Mouse (Mus musculus): ENCODE data around the gene Trmt5. TPM values are rescaled to one million over a fixed set of nuclear protein-coding genes. Genes with fewer than 3 reads are reported as not detected.

The Trmt5 gene
- total RNA-seq, 2 experiments from 2014 or later, result 10.8 to 13.1 TPM

DNA sequence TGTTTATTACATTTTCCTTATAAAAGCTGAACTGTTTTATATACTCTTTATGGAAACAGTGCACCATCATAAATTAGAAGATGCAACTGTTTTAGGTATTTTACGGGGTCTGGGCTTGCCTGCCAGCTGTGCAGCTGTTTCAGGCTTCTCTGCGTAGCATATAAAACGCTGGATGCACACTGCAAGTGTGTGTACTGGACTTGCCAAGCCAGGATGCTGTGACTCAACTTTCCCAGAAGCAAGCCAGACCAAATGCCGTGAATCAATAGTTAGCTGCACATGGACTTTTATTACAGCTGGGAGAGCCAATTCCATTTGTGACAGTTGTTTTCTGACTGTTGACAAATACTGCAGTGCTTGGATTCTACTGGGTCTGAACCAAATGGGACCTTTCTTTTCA, 16.6 kb downstream of the Trmt5 start:
- DNase-seq (ENCODE audit: low spot score in 2 of 2), result no peak

DNA sequence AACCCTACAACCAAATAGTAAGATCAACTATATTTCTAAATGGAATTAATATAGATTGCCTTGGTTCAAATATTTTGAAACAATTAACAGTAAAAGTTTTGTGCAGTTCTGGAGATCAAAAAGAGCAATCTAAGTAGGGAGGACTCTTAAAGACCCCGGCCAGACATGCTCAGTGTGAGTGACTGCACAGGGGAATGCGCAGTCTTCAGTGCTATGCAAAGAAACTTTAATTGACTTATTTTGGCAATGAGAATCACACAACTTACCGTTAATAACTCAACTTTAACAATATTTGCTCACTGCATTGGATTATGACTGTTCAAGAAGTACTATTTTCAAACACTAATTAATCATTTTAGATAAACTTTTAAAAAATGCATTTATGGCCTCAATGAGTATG, 17.0 kb downstream of the Trmt5 start:
- no peak for DNase-seq (ENCODE audit: low spot score in 2 of 2)

DNA sequence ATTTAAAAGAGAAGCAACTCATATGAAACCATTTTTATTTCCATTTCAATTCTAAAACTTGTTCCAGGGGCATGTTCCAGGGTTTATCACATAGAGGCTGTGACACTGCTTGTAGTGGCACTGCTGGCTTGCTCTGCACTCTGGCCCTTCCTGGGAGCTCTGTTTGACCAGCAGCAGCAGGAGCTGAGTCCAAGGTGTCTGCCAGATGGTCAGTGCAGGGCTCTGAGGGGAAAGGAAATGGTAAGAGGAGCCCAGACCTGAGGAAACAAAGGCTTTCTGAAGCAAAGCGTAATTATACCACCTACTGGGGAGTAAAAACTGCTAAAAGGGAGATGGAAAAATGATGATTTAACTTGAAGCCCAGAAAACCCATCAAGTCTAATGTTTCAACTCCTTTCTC, 18.0 kb downstream of the Trmt5 start:
- DNase-seq (ENCODE audit: low spot score in 2 of 2), result no peak

DNA sequence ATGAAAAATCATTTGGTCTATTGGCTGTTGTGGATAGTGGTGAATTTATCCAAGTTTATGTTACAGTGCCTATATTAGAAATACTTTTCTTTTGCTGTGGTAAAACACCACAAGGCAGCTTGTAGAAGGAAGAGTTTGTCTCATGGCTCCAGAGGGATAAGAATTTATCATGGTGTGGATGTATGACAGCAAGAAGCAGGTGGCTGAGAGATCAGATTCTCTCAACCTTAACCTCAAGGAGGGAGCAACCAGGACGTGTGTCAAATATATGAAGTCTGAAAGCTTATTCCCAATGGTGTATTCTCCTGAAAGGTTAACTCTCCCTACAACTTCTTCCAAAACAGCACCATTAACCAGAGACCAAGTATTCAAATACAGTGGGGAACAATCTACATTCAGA, 19.9 kb downstream of the Trmt5 start:
- no peak for DNase-seq (ENCODE audit: low spot score in 2 of 2)

DNA sequence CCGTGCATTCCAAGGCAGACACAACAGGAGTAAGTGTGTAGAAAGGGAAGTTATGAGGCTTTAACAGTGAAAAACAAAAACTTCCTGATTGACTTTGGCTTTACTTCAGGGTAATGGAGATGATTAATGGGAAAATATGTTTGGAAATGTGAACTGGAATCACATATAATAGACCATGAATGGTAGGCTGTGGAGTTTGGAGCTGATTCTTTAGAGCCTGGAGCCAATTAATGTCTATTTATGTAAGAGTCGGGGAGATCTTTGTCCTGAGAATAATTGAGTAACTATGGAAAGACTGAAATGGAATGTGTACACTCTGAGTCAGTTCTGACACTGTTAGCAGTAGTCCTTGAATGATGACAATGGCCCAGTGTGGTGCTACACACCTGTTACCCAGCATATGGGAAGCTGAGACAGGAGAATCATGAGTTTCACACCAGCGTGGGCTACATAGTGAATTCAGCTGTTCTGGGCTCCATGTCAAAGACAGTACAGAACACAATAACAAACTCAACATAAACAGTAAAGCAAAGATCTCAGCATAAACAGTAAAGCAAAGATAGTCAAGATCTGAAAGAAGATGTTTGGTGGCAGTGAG, 21.0 kb downstream of the Trmt5 start:
- no peak for DNase-seq (ENCODE audit: low spot score in 2 of 2)

DNA sequence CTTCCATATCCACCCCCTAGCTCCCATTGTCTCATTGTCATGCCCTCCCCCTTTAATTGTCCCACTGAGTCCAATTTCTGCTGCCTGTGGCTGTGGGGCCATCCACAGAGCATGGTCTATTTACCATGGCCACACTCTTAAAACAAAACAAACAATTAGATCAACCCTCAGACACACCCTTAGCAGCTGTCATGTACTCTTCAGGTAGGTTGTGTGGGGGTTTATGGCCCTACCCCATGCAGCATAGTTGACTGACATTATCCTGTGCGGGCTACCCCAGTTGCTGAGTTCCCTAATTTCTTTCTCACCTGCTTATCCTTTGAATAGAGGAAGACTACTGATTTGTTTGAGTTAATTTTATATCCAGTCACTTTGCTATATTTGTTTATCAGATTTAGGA, 26.2 kb downstream of the Trmt5 start:
- no peak for DNase-seq (ENCODE audit: low spot score in 2 of 2)

DNA sequence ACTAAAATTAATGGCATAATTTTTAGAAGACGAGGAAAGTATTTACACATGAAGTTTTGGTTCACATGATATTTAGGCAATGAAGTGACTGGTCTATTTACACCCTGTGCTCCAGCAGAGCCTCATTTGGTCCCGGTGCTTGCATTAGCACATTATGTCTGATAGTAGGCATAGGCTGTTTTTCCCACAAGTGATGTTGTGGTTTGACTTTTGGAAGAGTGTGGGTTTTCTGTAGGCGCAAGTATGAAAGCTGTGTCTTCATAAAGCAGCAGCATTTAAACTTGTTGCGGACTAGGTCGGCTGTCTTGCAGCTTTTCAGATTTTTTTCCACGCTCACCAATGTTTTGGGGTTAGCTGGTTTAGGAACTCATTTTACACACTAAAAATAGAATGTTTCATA, 27.2 kb downstream of the Trmt5 start:
- DNase-seq (ENCODE audit: low spot score in 2 of 2), result no peak

DNA sequence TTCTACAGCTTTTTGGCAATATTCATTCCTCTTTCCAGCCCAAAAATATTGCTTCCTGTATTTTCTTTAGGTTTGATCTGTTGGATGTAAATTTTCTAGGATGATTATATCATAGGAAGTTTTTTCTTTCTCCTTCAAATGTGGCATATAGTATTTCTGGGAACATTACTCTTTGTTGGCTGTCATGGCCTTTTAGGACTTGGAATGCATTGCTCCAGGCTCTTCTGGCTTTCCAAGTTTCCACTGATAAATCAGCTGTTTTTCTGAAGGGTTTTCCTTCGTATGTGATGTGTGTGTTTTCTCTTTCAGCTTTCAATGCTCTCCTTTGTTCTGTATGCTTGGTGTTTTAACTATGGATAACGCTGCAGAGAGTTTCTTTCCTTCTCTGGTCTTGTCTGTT, 31.5 kb downstream of the Trmt5 start:
- DNase-seq (ENCODE audit: low spot score in 2 of 2), result no peak

DNA sequence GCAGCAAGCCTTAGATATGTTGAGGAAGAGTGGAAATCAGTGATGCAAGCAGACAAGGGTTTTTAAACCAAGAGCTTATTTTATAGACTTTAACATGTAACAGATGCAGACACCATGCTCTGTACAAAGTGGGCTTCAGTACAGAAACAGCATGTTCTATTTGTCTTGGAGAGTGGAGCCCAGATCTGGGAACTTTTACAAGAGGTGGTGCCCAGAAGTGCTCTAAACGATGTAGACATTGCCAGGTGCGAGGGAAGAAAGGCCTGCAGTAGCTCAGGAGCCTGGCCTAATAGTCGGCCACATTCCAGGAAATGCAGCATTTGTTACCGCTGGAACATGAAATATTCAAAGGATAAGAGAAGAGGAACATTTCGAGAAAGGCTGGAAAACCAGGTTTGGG, 40.8 kb downstream of the Trmt5 start:
- DNase-seq (ENCODE audit: low spot score in 2 of 2), result no peak

DNA sequence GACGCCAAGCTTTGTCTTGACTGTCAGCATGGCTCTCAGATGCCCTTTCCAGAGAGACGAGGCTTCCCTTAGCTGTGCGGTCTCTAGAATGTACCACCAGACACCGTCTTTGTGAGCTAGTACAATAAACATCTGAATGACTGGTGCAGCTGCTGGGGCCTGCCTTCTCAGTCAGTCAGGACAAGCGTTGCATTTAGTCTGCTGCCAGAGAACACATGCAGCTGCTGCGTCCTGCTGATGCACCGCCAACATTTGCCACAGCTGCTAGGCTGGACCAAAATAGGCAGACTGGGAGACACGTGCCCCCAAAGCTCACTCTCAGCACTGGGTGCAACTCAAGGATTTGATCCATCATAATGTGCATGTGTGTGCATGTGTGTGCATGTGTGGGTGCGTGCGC, 44.5 kb downstream of the Trmt5 start:
- peak; percentile 30 to 44 for DNase-seq (ENCODE audit: low spot score in 2 of 2)

DNA sequence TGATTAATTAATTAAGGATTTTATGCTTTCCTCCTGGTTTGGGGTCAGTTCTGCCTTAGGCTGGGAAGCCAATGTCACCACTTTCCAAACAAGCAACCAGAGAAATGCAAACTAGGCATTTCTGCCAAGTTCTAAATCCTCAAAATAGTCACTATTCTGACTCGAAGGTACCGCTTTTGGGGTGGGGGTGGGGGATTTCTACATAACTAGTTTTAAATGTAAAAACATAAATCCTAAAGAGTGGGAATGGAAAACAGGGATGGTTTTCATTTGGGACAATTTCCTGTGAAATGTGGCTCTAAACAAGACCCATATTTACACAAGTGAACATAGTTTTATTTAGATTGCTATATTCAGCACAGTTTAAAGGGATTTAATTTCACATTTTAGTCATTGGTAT, 53.9 kb downstream of the Trmt5 start:
- DNase-seq (ENCODE audit: low spot score in 2 of 2), result no peak

DNA sequence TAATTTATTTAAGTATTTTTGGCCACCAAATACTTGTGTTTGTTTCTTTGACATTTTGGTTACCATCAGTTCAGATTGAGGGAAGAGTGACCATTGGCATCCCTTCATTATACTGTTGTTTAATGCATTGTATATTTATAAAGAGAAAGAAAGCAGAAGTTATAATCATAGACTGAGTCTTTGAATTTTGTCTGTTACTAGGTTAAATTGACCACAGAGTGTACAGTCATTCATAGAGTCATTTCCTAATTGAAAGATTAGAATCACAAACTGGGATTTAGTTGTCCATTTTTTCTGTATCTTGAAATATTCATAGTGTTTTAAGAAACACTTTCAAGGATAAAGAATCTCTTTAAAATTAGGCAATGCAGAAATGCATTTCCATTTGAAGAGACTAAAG, 55.0 kb downstream of the Trmt5 start:
- DNase-seq (ENCODE audit: low spot score in 2 of 2), result no peak

DNA sequence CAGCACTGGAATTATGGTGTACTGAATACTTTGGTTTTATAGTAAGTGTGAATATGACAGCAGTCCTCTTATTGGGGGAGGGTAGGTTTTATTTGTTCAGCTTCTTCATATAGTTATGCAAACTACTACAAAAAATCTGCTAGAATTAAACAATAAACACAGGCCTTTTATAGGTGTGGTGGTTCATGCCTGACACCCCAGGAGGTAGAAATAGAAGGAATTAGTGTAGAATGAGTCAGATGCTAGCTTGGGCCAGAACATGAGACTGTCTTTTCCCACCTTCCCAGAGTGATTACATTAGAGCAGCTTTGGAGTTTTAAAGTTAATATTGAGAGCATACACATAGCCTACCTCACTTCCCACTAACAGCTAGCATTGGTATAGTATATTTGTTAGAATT, 56.3 kb downstream of the Trmt5 start:
- DNase-seq (ENCODE audit: low spot score in 2 of 2), result no peak

Other genes with a start within 250 kb of the Trmt5 start
- under 1 TPM; 0.57 to 0.69 TPM for gene Six1, start 232.8 kb downstream of the Trmt5 start, total RNA-seq (2021)
- under 1 TPM; 0.55 to 0.56 TPM for gene Six4, start 173.3 kb downstream of the Trmt5 start, total RNA-seq (2021)
- 10 to 100 TPM; 16.4 to 20.4 TPM for gene Mnat1, start 163.0 kb downstream of the Trmt5 start, total RNA-seq (2021)
- gene Slc38a6, start 69 bp upstream of the Trmt5 start, total RNA-seq (2021), result 10 to 100 TPM; 11.7 to 18.6 TPM

Measured in layer of hippocampus, postnatal 10 days (tissue).